Comparison of ENCODE assay signal across 16 mouse cellular contexts in genomic region chrX:48754710-48755283, GRCm38 (mm10).
"Had no signal": no experiment of that assay in that cellular context is flagged by ENCODE, and none has a peak within 500 bp of the region (broad histone marks: within the 10 kb centered on the region; RNA-seq: fewer than 3 reads in every experiment).

No protein-coding gene starts in this region.

- H3K27ac ChIP-seq: layer of hippocampus, adult 2 months; limb, embryonic 12.5 days; limb, embryonic 15.5 days; liver, embryonic 14.5 days; macrophage; stomach, postnatal 0 days had no signal

- DNase-seq: kidney, adult 9 months; kidney, postnatal 25 days; left cerebral cortex, postnatal 4 days; liver, postnatal 0 days; lung, embryonic 14.5 days; midbrain, embryonic 14.5 days; thymus, adult 2 months; thymus, postnatal 14 days; thymus, postnatal 4 days had no signal

- H3K27me3 ChIP-seq: limb, embryonic 12.5 days; limb, embryonic 15.5 days had no signal

- ATAC-seq: liver, postnatal 0 days; lung, postnatal 0 days had no signal

- H3K4me1 ChIP-seq: limb, embryonic 12.5 days; limb, embryonic 15.5 days had no signal

- H3K36me3 ChIP-seq: limb, embryonic 12.5 days; limb, embryonic 15.5 days had no signal

- H3K4me3 ChIP-seq: layer of hippocampus, adult 2 months; limb, embryonic 12.5 days; limb, embryonic 15.5 days had no signal
